Mouse (Mus musculus): ENCODE data around the gene Hist2h3c2.
"Not testable (repeated sequence)": the region's sequence is repeated elsewhere in the genome, so short reads cannot be mapped to it uniquely, and the experiment has no call there.

Hist2h3c2 gene

GRCm38 (mm10) chr3:96260220-96260619 is 21.3 kb upstream of the Hist2h3c2 start:
- DNase-seq (ENCODE audit: low spot score in 2 of 2), result no peak

- no peak for DNase-seq (ENCODE audit: low spot score in 2 of 2)
Observed at GRCm38 (mm10) chr3:96257190-96257589, 18.3 kb upstream of the Hist2h3c2 start.

- no peak for DNase-seq (ENCODE audit: low spot score in 2 of 2)
Observed at GRCm38 (mm10) chr3:96255926-96256593, 17.1 kb upstream of the Hist2h3c2 start.

- no peak for DNase-seq (ENCODE audit: low spot score in 2 of 2)
Observed at GRCm38 (mm10) chr3:96254683-96255355, 15.9 kb upstream of the Hist2h3c2 start.

- DNase-seq (ENCODE audit: low spot score in 2 of 2), result no peak
Observed at GRCm38 (mm10) chr3:96251787-96252186, 12.9 kb upstream of the Hist2h3c2 start.

- DNase-seq (ENCODE audit: low spot score in 2 of 2), result no peak
Observed at GRCm38 (mm10) chr3:96250890-96251289, 12.0 kb upstream of the Hist2h3c2 start.

- no peak for DNase-seq (ENCODE audit: low spot score in 2 of 2)
Observed at GRCm38 (mm10) chr3:96249034-96249345, 10.1 kb upstream of the Hist2h3c2 start.

- DNase-seq (ENCODE audit: low spot score in 2 of 2), result no peak
Observed at GRCm38 (mm10) chr3:96248141-96249033, 9.5 kb upstream of the Hist2h3c2 start.

- no peak for DNase-seq (ENCODE audit: low spot score in 2 of 2)
Observed at GRCm38 (mm10) chr3:96247356-96248140, 8.6 kb upstream of the Hist2h3c2 start.

GRCm38 (mm10) chr3:96246427-96246856 is 7.5 kb upstream of the Hist2h3c2 start, which contains the start of gene Hist2h3c1:
Gene Hist2h3c1, plus strand, starts transcription at chr3:96246685.
- DNase-seq (ENCODE audit: low spot score in 2 of 2), result not testable (repeated sequence)

- not testable (repeated sequence) for DNase-seq (ENCODE audit: low spot score in 2 of 2)
Observed at GRCm38 (mm10) chr3:96246018-96246417, 7.1 kb upstream of the Hist2h3c2 start.

- DNase-seq (ENCODE audit: low spot score in 2 of 2), result peak; percentile 82 to 83
Observed at GRCm38 (mm10) chr3:96245003-96245886, 6.3 kb upstream of the Hist2h3c2 start, which contains the start of gene Hist2h2aa1. Gene Hist2h2aa1, plus strand, starts transcription at chr3:96245497.

GRCm38 (mm10) chr3:96243921-96244572 is 5.1 kb upstream of the Hist2h3c2 start:
- DNase-seq (ENCODE audit: low spot score in 2 of 2), result no peak

GRCm38 (mm10) chr3:96240799-96241197 is 1.9 kb upstream of the Hist2h3c2 start:
- DNase-seq (ENCODE audit: low spot score in 2 of 2), result no peak

GRCm38 (mm10) chr3:96239949-96240798 is 1.2 kb upstream of the Hist2h3c2 start, which contains the start of gene Hist2h2aa2:
Gene Hist2h2aa2, minus strand, starts transcription at chr3:96240276.
- peak; percentile 99 for DNase-seq (ENCODE audit: low spot score in 2 of 2)

GRCm38 (mm10) chr3:96237904-96238511 is 919 bp downstream of the Hist2h3c2 start:
- no peak for DNase-seq (ENCODE audit: low spot score in 2 of 2)

GRCm38 (mm10) chr3:96237335-96237903 is 1.5 kb downstream of the Hist2h3c2 start:
- DNase-seq (ENCODE audit: low spot score in 2 of 2), result no peak

- DNase-seq (ENCODE audit: low spot score in 2 of 2), result no peak
Observed at GRCm38 (mm10) chr3:96236834-96237334, 2.0 kb downstream of the Hist2h3c2 start.

All from frontal cortex, postnatal 25 days (tissue).